Mouse (Mus musculus): ENCODE results near the gene Chst11. TPM values are rescaled to one million over a fixed set of nuclear protein-coding genes. Genes with fewer than 3 reads are reported as not detected.

The Chst11 gene
- polyA plus RNA-seq, 1 experiment from 2014 or later, result 2.6 TPM

- H3K36me3 ChIP-seq, result no peaks in the 10 kb centered on the region
- no peak overlapping the region for H3K4me3 ChIP-seq
- no peak for ATAC-seq (ENCODE audit: insufficient number of reproducible peaks, insufficient read depth, low FRiP score, low TSS enrichment, low read depth)
- no peaks in the 10 kb centered on the region for H3K9me3 ChIP-seq
- H3K27ac ChIP-seq, result no peak overlapping the region
- no peak overlapping the region for H3K9ac ChIP-seq
- H3K27me3 ChIP-seq, result no peaks in the 10 kb centered on the region
- 60% methylated on average over 9 of the region's 9 CpGs for WGBS
- H3K4me2 ChIP-seq, result no peak overlapping the region
- H3K4me1 ChIP-seq, result peaks cover 40% of the 10 kb centered on the region
Observed at GRCm38 (mm10) chr10:83083946-83084345, 98.6 kb downstream of the Chst11 start.

GRCm38 (mm10) chr10:83088318-83088717 is 103.0 kb downstream of the Chst11 start:
- no peak overlapping the region for H3K27ac ChIP-seq

GRCm38 (mm10) chr10:83088826-83089225 is 103.5 kb downstream of the Chst11 start:
- H3K4me1 ChIP-seq, result peaks cover 16% of the 10 kb centered on the region
- no peaks in the 10 kb centered on the region for H3K36me3 ChIP-seq
- no peak for ATAC-seq (ENCODE audit: insufficient number of reproducible peaks, insufficient read depth, low FRiP score, low TSS enrichment, low read depth)
- H3K27ac ChIP-seq, result no peak overlapping the region
- no peaks in the 10 kb centered on the region for H3K27me3 ChIP-seq
- WGBS, result 56% methylated on average over 2 of the region's 2 CpGs
- no peak overlapping the region for H3K4me3 ChIP-seq
- no peaks in the 10 kb centered on the region for H3K9me3 ChIP-seq
- no peak overlapping the region for H3K4me2 ChIP-seq
- H3K9ac ChIP-seq, result no peak overlapping the region

More at GRCm38 (mm10) chr10:83088318-83088717, 103.0 kb downstream of the Chst11 start:
- 68% methylated on average over 7 of the region's 7 CpGs for WGBS
- Histone ChIP-seq H3K9ac (no peak overlapping the region), H3K36me3 (no peaks in the 10 kb centered on the region), H3K4me1 (peaks cover 21% of the 10 kb centered on the region), H3K9me3 (no peaks in the 10 kb centered on the region), H3K27me3 (no peaks in the 10 kb centered on the region), H3K4me2 (no peak overlapping the region), H3K4me3 (no peak overlapping the region)
- ATAC-seq (ENCODE audit: insufficient number of reproducible peaks, insufficient read depth, low FRiP score, low TSS enrichment, low read depth), result no peak

- Histone ChIP-seq H3K9me3 (no peaks in the 10 kb centered on the region), H3K27ac (no peak overlapping the region), H3K27me3 (no peaks in the 10 kb centered on the region), H3K9ac (no peak overlapping the region), H3K36me3 (no peaks in the 10 kb centered on the region), H3K4me1 (peaks cover 13% of the 10 kb centered on the region), H3K4me3 (no peak overlapping the region), H3K4me2 (no peak overlapping the region)
- WGBS, result 78% methylated on average over 8 of the region's 8 CpGs
- no peak for ATAC-seq (ENCODE audit: insufficient number of reproducible peaks, insufficient read depth, low FRiP score, low TSS enrichment, low read depth)
Observed at GRCm38 (mm10) chr10:83090185-83090584, 104.9 kb downstream of the Chst11 start.

- no peaks in the 10 kb centered on the region for H3K36me3 ChIP-seq
- H3K27ac ChIP-seq, result no peak overlapping the region
- H3K4me3 ChIP-seq, result no peak overlapping the region
- no peak overlapping the region for H3K9ac ChIP-seq
- ATAC-seq (ENCODE audit: insufficient number of reproducible peaks, insufficient read depth, low FRiP score, low TSS enrichment, low read depth), result no peak
- H3K27me3 ChIP-seq, result no peaks in the 10 kb centered on the region
- H3K9me3 ChIP-seq, result no peaks in the 10 kb centered on the region
- WGBS, result 83% methylated on average over 6 of the region's 6 CpGs
- H3K4me1 ChIP-seq, result peaks cover 28% of the 10 kb centered on the region
- H3K4me2 ChIP-seq, result no peak overlapping the region
Observed at GRCm38 (mm10) chr10:83093705-83094104, 108.4 kb downstream of the Chst11 start.

GRCm38 (mm10) chr10:83094248-83094647 is 109.0 kb downstream of the Chst11 start:
- Histone ChIP-seq H3K9me3 (no peaks in the 10 kb centered on the region), H3K36me3 (no peaks in the 10 kb centered on the region), H3K9ac (no peak overlapping the region), H3K4me2 (no peak overlapping the region), H3K4me3 (no peak overlapping the region), H3K27ac (no peak overlapping the region), H3K27me3 (no peaks in the 10 kb centered on the region), H3K4me1 (peaks cover 30% of the 10 kb centered on the region)
- 74% methylated on average over 10 of the region's 10 CpGs for WGBS
- no peak for ATAC-seq (ENCODE audit: insufficient number of reproducible peaks, insufficient read depth, low FRiP score, low TSS enrichment, low read depth)

GRCm38 (mm10) chr10:83094821-83095725 is 109.8 kb downstream of the Chst11 start:
- H3K36me3 ChIP-seq, result no peaks in the 10 kb centered on the region
- no peak overlapping the region; the same call in 1 of the 2 replicates for H3K27ac ChIP-seq
- no peaks in the 10 kb centered on the region for H3K27me3 ChIP-seq
- ATAC-seq (ENCODE audit: insufficient number of reproducible peaks, insufficient read depth, low FRiP score, low TSS enrichment, low read depth), result peak; percentile 63
- 60% methylated on average over 16 of the region's 16 CpGs for WGBS
- peaks cover 32% of the 10 kb centered on the region for H3K4me1 ChIP-seq
- H3K4me2 ChIP-seq, result no peak overlapping the region
- no peak overlapping the region for H3K4me3 ChIP-seq
- no peak overlapping the region for H3K9ac ChIP-seq
- H3K9me3 ChIP-seq, result no peaks in the 10 kb centered on the region

- no peaks in the 10 kb centered on the region for H3K27me3 ChIP-seq
- H3K36me3 ChIP-seq, result no peaks in the 10 kb centered on the region
- no peak overlapping the region for H3K27ac ChIP-seq
- H3K4me1 ChIP-seq, result peaks cover 43% of the 10 kb centered on the region
- H3K4me3 ChIP-seq, result no peak overlapping the region
- no peaks in the 10 kb centered on the region for H3K9me3 ChIP-seq
- 90% methylated on average over 6 of the region's 6 CpGs for WGBS
- H3K9ac ChIP-seq, result no peak overlapping the region
- no peak overlapping the region for H3K4me2 ChIP-seq
- ATAC-seq (ENCODE audit: insufficient number of reproducible peaks, insufficient read depth, low FRiP score, low TSS enrichment, low read depth), result no peak
Observed at GRCm38 (mm10) chr10:83096257-83096656, 111.0 kb downstream of the Chst11 start.

GRCm38 (mm10) chr10:83098940-83099339 is 113.6 kb downstream of the Chst11 start:
- WGBS, result 62% methylated on average over 10 of the region's 10 CpGs
- Histone ChIP-seq H3K4me2 (no peak overlapping the region), H3K9me3 (no peaks in the 10 kb centered on the region), H3K36me3 (no peaks in the 10 kb centered on the region), H3K27me3 (no peaks in the 10 kb centered on the region), H3K9ac (no peak overlapping the region), H3K4me1 (peaks cover 59% of the 10 kb centered on the region), H3K27ac (peak overlapping the region; percentile 13; the same call in 1 of the 2 replicates), H3K4me3 (no peak overlapping the region)
- no peak for ATAC-seq (ENCODE audit: insufficient number of reproducible peaks, insufficient read depth, low FRiP score, low TSS enrichment, low read depth)

GRCm38 (mm10) chr10:83099669-83100068 is 114.4 kb downstream of the Chst11 start:
- WGBS, result 79% methylated on average over 3 of the region's 3 CpGs
- H3K4me1 ChIP-seq, result peaks cover 62% of the 10 kb centered on the region
- no peak overlapping the region for H3K4me3 ChIP-seq
- ATAC-seq (ENCODE audit: insufficient number of reproducible peaks, insufficient read depth, low FRiP score, low TSS enrichment, low read depth), result no peak
- H3K36me3 ChIP-seq, result no peaks in the 10 kb centered on the region
- H3K9ac ChIP-seq, result no peak overlapping the region
- H3K4me2 ChIP-seq, result no peak overlapping the region
- H3K27me3 ChIP-seq, result no peaks in the 10 kb centered on the region
- no peaks in the 10 kb centered on the region for H3K9me3 ChIP-seq
- H3K27ac ChIP-seq, result peak overlapping the region; percentile 13; the same call in 1 of the 2 replicates

GRCm38 (mm10) chr10:83100890-83101289 is 115.6 kb downstream of the Chst11 start:
- H3K4me1 ChIP-seq, result peaks cover 60% of the 10 kb centered on the region
- no peaks in the 10 kb centered on the region for H3K36me3 ChIP-seq
- H3K4me3 ChIP-seq, result no peak overlapping the region
- 22% methylated on average over 8 of the region's 8 CpGs for WGBS
- 0 out of 2 replicates have a peak overlapping the region, but pooled peaks have one; percentile 32 for H3K9ac ChIP-seq
- H3K9me3 ChIP-seq, result no peaks in the 10 kb centered on the region
- no peak for ATAC-seq (ENCODE audit: insufficient number of reproducible peaks, insufficient read depth, low FRiP score, low TSS enrichment, low read depth)
- no peaks in the 10 kb centered on the region for H3K27me3 ChIP-seq
- H3K4me2 ChIP-seq, result no peak overlapping the region
- H3K27ac ChIP-seq, result no peak overlapping the region

Measured in embryonic facial prominence, embryonic 13.5 days (tissue).